Mouse (Mus musculus): ENCODE measurements around the gene Zfp414.

GRCm38 (mm10) chr17:33675452-33675851, 46.6 kb downstream of the Zfp414 start:
- no peak for TF ChIP-seq CTCF (IDR thresholded peaks at IDR 0.05; ENCODE audit: extremely low read depth, insufficient read depth, low read length)
- no peak for TF ChIP-seq POLR2A (IDR thresholded peaks at IDR 0.05; ENCODE audit: extremely low read depth, insufficient read depth, low read length)

Measured in cortical plate, adult 2 months (tissue).